Mouse (Mus musculus): Measurements from ENCODE around the gene Ablim2.

Gene Ablim2

DNA sequence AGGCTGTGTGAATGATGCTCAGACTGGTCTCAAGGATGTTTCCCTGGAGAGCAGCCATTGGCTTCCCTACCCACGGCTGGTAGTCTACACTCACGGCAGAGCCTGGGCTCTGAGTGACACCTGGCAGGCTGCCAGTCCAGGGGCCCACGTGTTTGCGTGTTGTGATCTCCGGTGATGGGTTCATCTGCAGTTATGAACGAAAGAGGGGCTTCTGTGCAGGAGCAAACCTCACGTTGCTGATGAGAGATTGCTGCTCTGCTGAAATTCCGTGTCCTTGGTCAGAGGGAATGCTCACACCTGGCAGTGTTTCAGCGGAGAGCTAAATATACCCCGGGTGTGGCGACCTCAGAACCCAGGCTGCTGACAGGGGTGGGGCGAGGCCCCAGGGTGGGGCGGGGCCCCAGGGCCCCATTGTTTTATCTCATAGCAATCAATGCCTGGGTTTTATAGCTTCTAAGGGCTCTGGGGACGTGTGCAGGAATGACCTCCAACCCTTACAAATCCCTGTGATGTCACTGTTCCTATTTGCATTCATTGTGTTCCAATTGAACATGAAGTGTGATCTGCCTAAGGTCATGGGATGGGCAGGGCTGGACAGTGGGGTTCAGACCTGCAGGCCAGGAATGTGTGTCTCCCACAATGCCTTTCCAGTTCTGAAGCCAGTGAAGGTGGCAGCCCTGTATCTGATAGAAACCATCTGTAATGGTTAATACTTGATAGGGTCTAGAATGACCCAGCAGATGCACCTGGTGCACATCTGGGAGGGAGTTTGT, 13.4 kb downstream of the Ablim2 start:
- DNase-seq (ENCODE audit: low spot score): peak; percentile 51

DNA sequence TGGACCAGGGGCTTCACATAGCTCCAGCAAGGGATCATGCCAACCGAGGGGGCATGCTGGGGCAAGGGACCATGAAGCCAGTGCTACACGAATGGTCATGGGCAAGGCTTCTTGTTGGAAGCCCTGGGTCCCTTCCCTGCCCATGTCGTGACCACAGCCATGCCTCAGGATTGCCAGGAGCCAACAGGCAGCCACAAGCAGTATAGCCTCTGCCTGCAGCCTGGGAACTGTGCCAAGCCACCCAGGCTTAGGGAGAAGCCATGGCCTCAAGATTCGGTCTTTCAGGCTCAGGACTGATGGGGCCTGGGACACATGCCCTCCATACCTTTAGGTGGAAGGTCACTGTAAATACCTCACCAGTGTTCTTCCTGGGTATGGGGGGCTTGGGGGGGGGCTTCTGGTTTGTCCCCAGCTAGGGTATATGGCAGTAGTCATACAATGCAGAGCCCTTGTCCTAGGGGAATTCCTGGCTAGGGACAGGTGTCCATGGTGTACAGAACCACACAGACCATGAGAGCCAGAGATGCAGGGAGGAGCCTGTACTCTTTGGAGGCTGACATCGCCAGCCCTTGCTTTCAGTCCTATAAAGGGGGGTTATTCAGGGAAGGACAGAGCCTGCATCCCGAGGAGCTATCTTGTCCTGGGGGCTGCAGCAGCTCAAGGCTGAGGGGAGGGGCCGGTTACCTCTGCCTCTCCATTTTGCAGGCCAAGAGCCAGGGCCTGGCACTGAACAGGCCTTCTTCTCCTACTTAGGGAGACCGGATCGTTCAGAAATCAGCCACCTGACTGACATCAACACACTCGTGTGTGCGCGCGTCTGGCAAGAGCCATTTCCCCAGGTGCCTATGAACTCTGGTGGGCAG, 15.8 kb downstream of the Ablim2 start:
- DNase-seq (ENCODE audit: low spot score): peak; percentile 47

DNA sequence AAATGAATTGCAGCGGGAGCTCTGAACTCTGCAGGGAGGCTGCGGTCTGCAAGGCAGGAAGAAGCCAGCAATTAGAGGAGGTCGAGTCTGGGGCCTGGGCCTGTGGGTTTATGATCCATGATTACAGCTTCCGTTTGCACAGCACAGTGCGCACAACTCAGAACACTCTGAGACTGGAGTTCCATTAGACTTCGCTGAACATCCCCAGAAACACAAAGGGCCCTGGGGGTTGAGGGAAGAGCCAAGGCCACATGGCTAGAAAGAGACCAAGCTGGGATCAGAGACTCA, 16.4 kb downstream of the Ablim2 start:
- DNase-seq (ENCODE audit: low spot score): no peak

DNA sequence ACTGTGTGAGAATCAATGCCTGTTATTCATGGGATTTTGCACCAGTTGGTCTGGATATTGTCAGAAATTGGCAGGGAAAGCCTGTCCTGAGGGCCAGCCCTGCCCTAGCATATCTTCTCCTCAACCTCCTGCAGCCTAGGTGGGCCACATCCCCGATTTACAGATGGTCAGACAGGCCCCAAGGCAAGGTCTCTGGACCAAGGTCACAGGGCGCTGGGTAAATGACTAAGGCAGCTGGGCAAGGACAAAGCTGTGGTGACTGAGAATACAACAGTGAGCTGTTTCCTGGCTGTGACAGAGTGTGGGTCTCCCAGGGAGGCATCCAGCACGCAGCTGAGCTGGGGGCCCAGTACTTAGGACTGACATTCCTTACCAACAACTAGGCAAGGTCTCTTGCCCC, 23.4 kb downstream of the Ablim2 start:
- no peak for DNase-seq (ENCODE audit: low spot score)

DNA sequence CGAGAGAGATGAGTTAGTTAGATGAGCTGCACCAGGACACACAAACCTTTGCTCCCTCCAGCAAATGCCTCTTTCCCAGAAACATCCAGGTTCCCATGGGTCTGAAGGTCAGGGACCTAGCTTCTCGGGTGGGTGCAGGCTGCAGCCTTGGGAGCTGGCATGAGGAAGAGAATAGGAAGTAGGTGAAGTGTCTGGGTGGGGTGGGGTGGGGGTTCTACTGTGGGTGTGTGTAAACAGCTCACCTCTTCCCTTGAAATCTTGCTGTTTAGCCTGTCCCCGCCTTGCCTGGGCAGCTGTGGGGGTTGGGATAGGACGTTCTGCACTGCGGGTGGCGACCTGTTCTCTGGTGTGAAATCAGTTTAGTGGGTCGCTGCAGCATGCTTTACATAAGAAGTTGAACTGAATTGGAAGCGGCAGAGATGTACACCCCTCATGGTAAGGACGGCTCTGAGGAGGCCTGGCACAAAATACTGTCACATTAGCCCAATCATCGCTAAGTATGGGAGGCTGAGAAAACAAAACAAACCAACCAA, 25.0 kb downstream of the Ablim2 start:
- no peak for DNase-seq (ENCODE audit: low spot score)

DNA sequence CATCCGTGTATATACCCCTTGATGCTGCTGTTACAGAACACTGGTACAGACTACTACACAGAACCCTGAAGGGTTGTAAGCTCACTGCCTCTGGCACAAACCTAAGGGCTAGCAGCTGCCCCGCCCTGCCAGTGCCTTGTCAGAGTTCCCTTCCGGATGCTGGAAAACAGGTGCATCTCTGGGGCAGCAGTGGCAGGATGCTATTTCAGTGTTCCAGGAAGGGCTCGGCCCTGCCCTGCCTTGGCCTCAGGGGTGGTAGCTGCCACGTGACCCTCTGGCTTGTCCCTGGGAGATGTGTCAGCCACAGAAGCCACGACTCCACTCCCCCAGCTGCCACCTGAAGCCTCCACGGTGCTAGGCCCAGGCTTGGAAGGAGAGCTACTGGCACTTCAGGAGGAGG, 28.2 kb downstream of the Ablim2 start:
- no peak for DNase-seq (ENCODE audit: low spot score)

DNA sequence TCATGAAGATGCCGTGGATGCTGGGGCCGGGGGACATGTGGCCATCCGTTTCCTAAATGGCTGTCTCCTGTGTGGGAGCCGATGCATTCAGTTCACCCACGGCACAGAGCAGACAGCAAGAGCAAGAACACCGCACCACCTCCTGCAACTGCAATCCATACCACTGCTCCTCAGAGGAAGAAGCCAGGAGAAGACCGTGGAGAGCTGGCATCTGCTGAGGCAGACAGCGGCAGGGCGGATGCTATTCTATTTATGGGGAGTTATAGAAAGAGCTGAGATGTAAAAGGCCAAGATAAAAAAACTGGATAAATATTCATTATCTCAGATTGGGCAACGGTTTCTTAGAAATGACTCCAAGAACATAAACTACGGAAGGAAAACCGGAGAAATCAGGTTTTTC, 30.2 kb downstream of the Ablim2 start:
- DNase-seq (ENCODE audit: low spot score): no peak

DNA sequence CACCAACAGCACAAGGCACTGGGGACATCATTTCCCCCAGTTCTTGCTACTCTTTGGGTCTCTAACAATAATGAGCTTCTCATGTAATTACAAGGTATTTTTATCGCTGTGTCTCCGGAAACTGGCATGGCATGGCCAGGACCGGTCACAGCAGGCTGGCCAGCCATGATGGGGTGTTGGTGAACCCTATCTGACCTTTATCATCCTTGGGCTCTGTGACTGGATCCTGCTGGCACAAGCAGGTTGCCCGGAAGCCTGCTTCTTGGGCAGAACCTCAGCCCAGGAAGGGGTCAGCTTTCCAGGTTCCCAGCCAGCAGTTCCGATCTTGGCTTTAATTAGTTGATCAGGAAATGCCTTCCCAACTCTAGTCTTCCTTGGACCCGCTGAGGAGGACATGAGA, 31.0 kb downstream of the Ablim2 start:
- DNase-seq (ENCODE audit: low spot score): no peak

DNA sequence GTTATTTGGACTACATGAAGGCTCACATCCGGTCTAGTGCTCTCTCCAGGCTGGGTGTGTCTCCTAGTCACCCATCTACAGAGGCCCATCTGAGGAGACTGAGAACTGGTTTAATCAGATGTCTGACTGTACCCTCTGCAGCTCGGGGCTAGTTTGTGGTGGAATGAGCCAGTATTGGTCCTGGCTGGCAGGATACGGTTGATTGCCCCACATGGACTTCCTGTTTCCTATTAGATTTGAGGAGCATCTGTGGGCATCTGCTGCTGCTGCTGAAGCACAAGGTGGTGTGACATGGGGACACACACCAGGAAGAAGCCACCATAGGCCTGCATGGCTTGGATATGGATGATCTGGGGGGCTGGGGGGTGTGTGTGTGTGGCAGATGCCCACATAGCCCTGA, 32.0 kb downstream of the Ablim2 start:
- DNase-seq (ENCODE audit: low spot score): no peak

DNA sequence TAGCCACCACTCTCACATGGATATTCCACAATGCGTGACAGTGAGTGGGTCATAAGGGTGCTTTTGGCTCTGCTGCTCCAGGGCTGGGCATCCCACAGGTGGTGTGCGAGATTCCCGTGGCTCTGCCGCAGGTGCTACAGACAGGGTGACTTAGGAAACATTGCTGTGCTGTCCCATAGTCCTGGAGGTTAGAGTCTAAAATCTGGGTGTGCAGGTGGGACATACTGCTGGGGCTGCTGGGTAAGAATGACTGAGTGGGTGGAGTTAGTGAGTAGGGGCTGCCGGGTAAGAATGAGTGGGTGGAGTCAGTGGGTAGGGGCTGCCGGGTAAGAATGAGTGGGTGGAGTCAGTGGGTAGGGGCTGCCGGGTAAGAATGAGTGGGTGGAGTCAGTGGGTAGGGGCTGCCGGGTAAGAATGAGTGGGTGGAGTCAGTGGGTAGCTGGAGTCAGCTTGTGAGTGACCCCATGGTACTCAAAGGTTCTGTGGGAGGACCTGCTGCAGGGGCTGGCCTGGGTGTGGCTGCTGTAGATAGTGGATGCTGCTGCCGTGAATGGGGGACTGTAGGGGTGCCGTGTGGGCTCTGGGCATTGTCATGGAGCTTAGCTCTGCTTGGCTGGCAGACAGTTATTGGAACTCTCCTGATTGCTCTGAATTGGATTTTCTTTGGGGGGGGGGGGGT, 32.8 kb downstream of the Ablim2 start:
- no peak for DNase-seq (ENCODE audit: low spot score)

DNA sequence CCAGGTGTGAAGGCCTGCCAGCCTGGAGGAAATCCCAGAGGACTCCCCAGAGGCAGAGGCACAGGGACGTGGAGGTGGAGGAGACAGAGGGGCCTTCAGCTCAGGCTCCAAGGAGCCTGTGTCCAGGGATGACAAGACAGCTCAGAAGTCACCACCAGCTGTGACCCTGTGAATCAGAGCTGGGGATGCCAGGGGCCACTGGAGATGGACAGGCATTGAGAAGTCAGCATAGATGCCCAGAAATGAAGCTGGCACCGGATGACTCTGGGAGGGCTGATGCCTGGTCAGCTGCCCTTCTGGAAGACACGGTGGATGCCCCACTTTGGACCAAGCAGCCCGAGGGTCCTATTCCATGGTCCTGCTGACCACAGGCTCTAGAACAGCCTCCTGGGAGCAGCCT, 36.3 kb downstream of the Ablim2 start:
- no peak for DNase-seq (ENCODE audit: low spot score)

DNA sequence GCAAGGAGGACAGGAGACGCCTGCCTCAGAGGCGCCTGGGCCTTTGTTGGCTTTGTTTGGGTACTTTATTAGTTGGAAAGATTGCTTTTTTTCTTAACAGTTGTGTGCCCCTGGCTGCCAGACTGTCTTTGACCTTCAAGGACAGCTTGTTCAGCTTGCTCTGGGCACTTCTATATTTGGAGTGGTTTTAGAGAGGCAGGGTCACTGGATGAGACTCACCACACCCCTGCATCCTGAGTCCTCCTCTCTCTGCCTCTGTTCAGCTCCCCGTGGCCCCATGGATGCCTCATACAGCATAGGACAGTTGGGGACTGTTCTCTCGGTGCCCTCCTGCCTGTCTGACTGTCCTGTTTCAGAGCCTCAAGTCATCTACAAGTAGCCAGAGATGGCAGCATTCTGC, 37.3 kb downstream of the Ablim2 start:
- DNase-seq (ENCODE audit: low spot score): peak; percentile 39

DNA sequence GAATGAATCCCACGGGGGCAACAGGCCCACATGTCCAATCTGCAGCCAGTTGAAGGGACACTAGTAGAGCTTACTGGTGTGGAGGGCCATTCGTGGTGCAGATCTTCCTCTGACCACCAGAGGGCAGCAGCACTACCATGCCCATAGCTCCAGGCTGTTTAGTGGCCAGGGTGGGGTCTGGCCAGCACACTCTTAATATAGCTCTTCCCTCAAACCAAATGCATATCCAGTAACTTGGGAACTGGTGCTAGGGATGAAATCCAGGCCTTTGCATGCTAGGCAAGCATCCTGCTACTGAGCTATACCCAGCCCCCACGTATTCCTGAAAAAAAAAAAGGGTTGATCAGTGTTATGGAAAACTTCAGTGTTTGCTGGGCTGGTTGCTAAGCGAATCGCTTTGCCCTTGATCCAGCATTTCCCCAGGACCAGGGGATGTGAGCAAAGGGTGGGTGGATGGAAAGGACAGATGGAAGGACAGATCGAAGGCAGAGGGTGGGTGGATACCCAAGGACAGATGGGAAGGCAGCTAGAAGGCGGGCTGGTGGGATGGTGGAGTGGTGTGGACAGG, 37.9 kb downstream of the Ablim2 start:
- DNase-seq (ENCODE audit: low spot score): peak; percentile 65

DNA sequence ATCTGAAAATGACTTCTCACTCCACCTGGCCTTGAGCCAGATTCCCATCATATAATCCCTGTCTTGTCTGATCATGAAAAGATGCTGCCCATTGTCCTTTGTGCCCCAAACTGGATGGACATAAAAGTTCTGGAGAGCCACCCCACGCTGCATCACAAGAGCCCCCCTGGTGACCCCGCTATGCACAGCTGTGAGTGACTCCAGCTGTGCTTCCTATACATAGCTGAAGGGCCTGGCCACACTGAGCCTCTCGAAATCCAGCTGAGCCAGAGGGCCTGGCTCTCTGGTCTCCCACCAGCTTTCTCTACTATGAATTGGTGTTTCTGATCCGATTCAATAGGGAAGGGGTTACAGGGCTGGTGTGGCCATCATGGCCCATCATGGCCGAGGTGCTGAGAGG, 38.5 kb downstream of the Ablim2 start:
- DNase-seq (ENCODE audit: low spot score): no peak

DNA sequence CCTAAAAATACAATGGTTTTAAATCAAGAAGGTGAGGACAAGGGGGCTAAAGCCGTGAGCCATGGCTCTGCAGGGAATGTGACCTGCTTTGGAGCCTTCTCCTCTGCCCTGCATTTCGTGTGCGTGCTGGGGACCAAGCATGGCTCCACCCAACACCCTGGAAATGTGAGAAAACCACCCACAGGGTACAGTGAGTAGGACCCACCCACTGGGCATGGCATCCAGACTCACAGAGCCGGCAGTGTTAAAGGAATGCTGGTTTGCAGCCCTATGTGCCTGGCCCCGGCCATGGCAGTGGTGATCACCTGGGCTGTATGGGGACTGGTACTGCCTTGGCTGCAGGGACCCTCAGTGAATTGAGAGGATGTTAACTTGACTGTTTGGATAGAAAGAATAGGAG, 41.4 kb downstream of the Ablim2 start:
- no peak for DNase-seq (ENCODE audit: low spot score)

DNA sequence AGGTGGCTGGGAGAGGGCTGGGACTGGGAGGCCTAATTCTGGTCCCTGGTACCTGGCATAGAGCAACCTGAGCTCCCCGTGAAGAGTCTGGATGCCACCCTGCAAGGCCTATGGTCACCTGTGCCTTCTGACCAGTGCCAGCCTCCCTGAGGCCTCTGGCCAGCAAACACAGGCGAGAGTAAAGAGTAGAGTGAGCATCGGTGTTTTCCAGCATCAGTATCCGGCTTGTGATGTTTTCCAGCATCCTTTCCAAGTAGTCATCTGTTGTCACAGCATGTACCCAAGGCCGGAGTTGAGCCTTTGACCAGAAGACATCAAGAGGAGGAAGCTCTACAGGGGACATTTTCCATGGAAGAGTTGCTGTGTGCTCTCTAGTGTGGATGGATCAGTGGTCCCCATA, 45.7 kb downstream of the Ablim2 start:
- no peak for DNase-seq (ENCODE audit: low spot score)

DNA sequence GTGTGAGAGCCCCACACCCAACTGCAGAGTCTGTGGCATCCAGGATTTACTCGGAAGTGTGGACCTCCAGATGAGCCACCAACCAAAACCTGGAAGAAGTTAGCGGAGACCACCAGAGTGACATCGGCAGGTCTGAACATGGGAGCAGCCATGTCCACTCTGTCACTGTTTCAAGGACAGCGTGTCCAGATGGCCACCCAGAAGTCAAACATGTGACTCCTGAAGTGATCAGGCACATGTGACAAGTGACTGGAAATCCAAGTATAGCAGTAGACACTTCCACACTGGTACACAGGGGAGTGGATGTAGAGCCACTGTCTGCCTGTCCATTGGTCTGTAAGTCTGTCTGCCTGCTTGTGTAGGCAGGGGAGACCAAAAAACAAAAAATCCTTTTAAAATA, 47.0 kb downstream of the Ablim2 start:
- DNase-seq (ENCODE audit: low spot score): no peak

DNA sequence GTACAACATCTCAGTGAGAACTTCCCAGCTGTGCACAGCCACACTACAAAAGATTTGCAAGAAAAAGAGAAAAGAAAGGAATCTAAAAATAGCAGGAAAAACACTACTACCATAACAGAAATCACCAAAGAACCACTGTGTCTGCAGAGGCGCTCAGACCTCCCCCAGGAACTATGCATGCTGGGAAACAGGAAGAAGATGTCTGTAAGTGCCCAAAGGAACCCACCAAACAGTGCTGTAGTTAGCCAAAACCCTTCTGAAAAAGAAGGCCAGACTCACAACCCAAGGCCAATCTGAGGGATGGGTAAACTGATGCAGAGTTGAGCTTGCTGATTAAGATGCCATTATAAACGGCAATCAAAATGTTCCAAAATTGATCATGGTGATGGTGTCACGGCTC, 47.5 kb downstream of the Ablim2 start:
- DNase-seq (ENCODE audit: low spot score): no peak

DNA sequence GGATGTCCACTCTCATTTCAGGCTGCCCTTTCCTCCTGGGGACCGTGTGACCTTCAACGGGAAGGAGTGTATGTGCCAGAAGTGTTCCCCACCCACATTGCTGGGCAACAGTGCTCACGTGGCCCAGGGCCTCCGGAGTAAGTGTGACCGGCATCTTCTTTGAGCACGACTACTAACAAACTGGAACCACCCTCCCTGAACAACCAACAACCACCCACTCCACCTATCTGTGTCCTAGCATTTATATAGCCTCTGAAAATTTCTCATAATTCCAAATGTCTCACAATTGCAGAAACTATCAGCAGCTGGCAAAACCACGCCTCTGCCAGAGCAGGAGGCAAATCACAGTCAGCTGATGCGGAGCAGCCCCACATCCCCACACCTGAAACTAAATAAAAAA, 49.3 kb downstream of the Ablim2 start:
- no peak for DNase-seq (ENCODE audit: low spot score)

DNA sequence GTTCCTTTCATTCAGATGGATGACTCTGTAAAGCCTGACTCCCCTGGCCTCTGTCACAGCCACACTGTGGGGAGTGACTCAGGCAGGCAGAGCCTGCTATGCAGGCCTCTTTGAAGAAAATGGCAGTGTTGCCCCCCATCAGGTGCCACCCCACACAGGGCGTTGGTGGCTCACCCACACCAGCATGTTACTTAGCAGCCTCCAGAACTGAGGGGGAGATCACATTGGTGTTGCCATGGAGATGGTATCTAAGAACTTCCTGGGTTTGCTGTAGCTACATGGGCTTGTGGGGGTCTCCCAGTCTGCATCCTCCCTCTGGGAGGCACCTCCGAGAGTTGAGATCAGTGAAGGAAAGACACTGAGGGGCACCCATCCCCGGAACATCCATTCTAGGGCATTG, 52.8 kb downstream of the Ablim2 start:
- no peak for DNase-seq (ENCODE audit: low spot score)

DNA sequence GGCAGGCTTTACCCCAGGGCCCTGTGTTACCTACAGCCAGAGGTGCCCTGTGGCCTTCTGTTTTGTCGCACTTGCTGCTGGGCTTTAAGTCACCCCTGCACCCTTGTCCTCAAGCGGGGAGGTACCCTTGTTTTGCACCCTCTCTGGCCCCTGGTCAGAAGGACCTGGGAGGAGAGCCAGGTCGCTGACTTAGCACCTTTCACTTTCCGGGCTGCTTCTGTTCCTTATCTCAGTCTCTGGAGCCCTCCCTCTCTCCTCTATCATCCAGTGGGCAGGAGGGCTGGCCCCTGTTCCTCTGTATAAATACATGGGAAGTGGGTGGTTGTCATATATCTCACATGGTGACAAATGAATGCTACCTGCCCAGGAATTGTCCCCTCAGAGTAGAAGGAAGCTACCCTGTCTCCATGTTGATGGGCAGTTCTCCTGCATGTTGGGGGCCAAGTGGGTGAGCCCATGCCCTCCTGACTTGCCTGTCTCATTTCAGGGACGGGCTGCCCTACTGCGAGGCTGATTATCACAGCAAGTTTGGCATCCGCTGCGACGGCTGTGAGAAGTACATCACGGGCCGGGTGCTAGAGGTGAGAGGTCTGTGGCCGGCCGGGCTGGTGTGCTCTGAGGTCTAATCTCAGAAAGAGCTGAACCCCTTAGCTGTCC, 54.1 kb downstream of the Ablim2 start:
- no peak for DNase-seq (ENCODE audit: low spot score)

DNA sequence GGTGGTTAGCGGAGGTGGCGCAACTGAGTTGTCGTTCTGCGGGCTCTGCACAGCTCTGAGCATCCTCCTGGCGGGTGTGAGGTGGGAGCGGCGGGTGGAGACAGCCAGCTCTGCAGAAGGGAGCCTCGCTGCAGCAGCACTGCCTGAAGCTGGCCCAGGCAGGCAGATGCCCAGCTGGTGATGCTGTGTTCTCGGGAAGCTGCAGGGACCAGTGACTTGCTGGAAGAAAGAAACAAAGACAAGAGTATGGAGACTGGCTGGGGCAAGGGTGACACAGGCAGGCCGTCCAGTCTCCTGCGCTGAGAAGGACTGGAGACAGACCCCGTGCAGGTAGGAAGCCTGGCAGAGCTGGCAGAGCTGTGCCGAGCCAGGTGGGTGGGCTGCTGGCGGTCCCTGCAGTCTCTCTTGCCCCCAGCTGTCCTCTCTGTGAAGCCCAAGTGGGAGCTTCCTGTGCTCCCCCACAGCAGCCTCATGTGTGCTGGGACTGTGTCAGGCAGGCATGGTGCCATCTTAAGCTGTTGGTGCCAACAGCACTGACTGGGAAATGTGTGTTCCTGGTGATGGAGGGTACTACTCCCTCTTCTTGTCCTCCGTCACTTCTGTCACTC, 56.8 kb downstream of the Ablim2 start:
- DNase-seq (ENCODE audit: low spot score): no peak
